Mouse (Mus musculus): ENCODE data around the gene Stat3. TPM values are rescaled to one million over a fixed set of nuclear protein-coding genes. Genes with fewer than 3 reads are reported as not detected.

The Stat3 gene
- 260 to 282 TPM (median 268 TPM) in 4 replicates for total RNA-seq (2023)

DNA sequence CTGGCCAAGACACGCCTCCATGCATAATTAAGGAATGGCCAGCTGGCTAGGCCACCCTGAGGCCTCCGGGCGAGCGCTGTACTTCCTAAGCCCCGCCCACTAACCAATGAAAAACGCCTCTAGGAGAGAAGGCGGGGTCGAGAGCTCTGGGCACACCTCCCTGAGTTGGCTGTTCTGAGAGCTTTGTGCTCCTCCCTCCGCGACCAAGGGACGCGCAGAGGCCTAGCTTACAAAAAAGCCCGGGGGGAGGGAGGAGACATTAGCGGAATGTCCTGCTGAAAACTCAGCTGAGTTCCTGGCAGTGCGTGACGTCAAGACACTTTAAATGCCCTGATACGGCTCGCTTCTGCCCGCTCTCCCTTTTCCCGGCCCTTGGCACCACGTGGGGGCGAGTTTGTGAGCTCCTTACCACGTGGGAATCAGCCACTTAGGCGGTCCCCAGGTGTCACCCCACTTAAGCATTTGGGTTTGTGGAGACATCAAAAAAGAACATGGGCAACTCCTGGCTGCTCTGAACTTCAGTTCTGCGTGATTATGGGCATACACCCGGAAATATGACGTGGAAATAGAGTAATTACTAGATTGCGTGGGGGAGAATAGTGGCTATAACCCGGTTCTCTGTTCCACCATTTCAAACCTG is at the start of gene Stat3:
Gene Stat3 (minus strand): TSS at position 29 of the 640 bp plus-strand sequence.

DNA sequence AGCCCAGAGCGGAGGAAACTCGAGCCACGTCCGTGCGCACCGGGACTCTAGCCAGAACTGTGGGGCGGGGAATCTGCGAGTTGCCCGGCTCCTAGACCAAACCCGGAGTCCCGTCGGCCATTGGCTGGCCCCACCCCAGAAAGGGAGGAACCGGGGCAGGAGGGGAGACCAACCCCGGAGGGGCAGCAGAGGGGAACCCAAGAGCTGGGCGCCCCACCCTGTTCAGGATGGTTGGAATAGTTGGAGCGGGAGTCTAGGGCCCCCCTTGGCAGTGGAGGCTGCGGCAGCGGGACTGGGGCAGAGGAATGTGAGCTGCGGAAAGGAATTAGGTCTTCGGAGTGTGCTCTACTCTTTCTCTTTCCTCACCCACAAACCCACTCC is 31.2 kb upstream of the Stat3 start, which contains the start of gene Cavin1:
Gene Cavin1 (minus strand): TSS at position 331 of the 381 bp plus-strand sequence.

DNA sequence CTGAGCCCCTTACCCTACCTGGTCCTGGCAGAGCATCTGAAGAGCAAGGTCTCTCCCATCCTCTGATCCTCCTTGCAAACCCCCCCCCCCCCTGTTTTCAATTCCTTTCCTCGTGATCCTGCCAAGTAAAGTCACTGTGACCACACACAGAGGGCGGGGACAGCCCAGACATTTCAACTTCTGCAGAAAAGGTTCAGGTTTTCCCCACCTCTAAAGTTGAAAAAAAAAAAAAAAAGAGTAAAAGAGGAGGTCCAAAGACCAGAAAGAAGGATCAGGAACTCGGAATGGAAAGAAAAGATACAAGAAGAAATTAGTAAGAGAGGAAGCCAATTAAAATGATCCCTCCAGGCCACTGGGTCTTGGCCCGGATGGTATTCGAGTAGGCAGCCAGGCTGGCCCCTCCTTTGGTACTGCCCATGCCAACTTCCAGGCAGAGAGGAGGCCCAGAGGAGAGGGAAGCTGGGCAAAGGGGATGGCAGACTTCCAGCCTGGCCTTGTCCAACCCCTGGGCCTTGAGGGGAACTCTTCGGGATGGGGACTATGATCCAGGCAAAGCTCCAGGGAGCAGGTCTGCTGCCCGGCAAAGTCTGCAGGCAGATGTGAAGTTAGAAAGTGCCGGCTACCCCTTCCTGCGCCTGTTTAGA is 80.3 kb downstream of the Stat3 start, which contains the start of gene Stat5a:
Gene Stat5a (plus strand): TSS at position 417 of the 644 bp plus-strand sequence.

DNA sequence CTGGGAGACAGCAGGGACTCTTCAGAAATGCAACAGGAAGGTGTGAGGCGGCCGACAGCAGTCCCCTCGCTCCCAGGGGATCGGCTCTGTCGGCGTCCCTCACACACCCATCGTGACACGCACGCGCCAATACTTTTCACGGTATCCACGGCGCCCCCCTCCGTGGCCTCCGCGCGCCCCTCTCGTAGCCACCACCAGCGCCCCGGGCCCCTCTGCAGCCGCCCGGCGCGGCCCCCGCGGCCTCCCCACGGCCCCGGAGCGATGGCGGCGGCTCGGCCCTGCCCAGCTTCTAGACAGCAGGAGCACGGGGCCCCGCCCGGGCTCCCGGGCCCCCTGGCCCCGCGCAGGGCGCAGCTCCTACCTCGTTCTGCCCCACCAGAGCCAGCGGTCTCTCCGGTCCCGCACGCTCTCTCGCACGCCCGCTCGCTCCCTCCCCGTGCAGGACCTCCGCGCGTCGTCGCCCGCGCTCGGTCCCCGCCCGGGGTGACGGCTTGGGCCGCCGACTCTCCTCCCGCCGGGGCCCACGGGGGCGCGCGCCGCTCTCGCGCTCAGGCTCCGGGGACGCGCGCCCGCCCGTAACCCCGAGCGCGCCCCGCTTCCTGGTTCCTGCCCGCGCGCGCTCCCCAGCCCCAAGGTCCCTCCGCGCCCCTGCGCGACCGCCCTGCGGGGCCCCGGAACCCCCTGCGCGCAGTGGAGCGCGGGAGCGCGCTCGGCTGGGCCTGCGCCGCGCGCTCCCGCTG is 89.1 kb downstream of the Stat3 start, which contains the start of gene Stat5b:
Gene Stat5b (minus strand): TSS at position 687 of the 740 bp plus-strand sequence.

Other genes starting within 250 kb of the Stat3 start
- not detected in 4 replicates for gene Zfp385c, start 247.1 kb downstream of the Stat3 start, total RNA-seq (2023)
- 14.2 to 20.9 TPM (median 18.3 TPM) in 4 replicates for gene Dhx58, start 235.3 kb downstream of the Stat3 start, total RNA-seq (2023)
- gene Kat2a, start 227.1 kb downstream of the Stat3 start, total RNA-seq (2023): 36.7 to 39.7 TPM (median 38.7 TPM) in 4 replicates
- not detected in 4 replicates for gene Hspb9, start 225.7 kb downstream of the Stat3 start, total RNA-seq (2023)
- 123 to 134 TPM (median 127 TPM) in 4 replicates for gene Rab5c, start 201.3 kb downstream of the Stat3 start, total RNA-seq (2023)
- 8.1 to 10.4 TPM (median 9.4 TPM) in 4 replicates for gene Kcnh4, start 179.6 kb downstream of the Stat3 start, total RNA-seq (2023)
- gene Hcrt, start 176.6 kb downstream of the Stat3 start, total RNA-seq (2023): not detected in 4 replicates
- gene Ghdc, start 168.6 kb downstream of the Stat3 start, total RNA-seq (2023): 21.1 to 24.9 TPM (median 23.1 TPM) in 4 replicates
- 63.6 to 80.0 TPM (median 72.1 TPM) in 4 replicates for gene Stat5b, start 88.8 kb downstream of the Stat3 start, total RNA-seq (2023)
- gene Stat5a, start 80.2 kb downstream of the Stat3 start, total RNA-seq (2023): 37.4 to 39.2 TPM (median 38.4 TPM) in 4 replicates
- gene Cavin1, start 31.3 kb upstream of the Stat3 start, total RNA-seq (2023): 0.27 to 0.88 TPM in 2 of 4 replicates, not detected in the others
- 66.2 to 98.9 TPM (median 80.0 TPM) in 4 replicates for gene Atp6v0a1, start 69.9 kb upstream of the Stat3 start, total RNA-seq (2023)
- 12.9 to 16.4 TPM (median 15.4 TPM) in 4 replicates for gene Naglu, start 130.5 kb upstream of the Stat3 start, total RNA-seq (2023)
- gene Hsd17b1, start 138.9 kb upstream of the Stat3 start, total RNA-seq (2023): 0.86 to 2.2 TPM (median 1.4 TPM) in 4 replicates
- gene Coasy, start 143.0 kb upstream of the Stat3 start, total RNA-seq (2023): 13.9 to 15.7 TPM (median 14.8 TPM) in 4 replicates
- 32.6 to 43.0 TPM (median 36.8 TPM) in 4 replicates for gene Mlx, start 147.7 kb upstream of the Stat3 start, total RNA-seq (2023)
- gene Psmc3ip, start 155.9 kb upstream of the Stat3 start, total RNA-seq (2023): 3.7 to 4.6 TPM (median 4.2 TPM) in 4 replicates
- 71.0 to 81.9 TPM (median 75.1 TPM) in 4 replicates for gene Retreg3, start 180.4 kb upstream of the Stat3 start, total RNA-seq (2023)
- 15.8 to 18.7 TPM (median 16.9 TPM) in 4 replicates for gene Tubg1, start 180.4 kb upstream of the Stat3 start, total RNA-seq (2023)
- gene Tubg2, start 216.4 kb upstream of the Stat3 start, total RNA-seq (2023): 3.1 to 5.6 TPM (median 4.7 TPM) in 4 replicates
- 0.34 to 0.49 TPM (median 0.37 TPM) in 4 replicates for gene Cntnap1, start 231.0 kb upstream of the Stat3 start, total RNA-seq (2023)
- 1.2 to 4.3 TPM (median 3.4 TPM) in 4 replicates for gene Plekhh3, start 231.8 kb upstream of the Stat3 start, total RNA-seq (2023)
- not detected in 4 replicates for gene Ccr10, start 235.9 kb upstream of the Stat3 start, total RNA-seq (2023)

Measured in B cell, adult 62 days (primary cell).